Mouse (Mus musculus) olfactory bulb, adult 2 months (tissue): ENCODE measurements around the gene Pom121.

ENCODE experiments used
- CTCF ChIP-seq: fragments of 200-500 bp; IDR thresholded peaks from 2 replicates; pipeline ENCODE4 v1.5.1; 2012; ENCODE audit warnings: low read depth, mild to moderate bottlenecking, low read length, moderate library complexity; ENCODE audit not compliant: insufficient read depth
- POLR2A ChIP-seq: fragments of 200-500 bp; IDR thresholded peaks from 2 replicates; pipeline ENCODE4 v1.6.1; 2012; ENCODE audit warnings: mild to moderate bottlenecking, low read depth, low read length, moderate library complexity; ENCODE audit not compliant: insufficient read depth

DNA sequence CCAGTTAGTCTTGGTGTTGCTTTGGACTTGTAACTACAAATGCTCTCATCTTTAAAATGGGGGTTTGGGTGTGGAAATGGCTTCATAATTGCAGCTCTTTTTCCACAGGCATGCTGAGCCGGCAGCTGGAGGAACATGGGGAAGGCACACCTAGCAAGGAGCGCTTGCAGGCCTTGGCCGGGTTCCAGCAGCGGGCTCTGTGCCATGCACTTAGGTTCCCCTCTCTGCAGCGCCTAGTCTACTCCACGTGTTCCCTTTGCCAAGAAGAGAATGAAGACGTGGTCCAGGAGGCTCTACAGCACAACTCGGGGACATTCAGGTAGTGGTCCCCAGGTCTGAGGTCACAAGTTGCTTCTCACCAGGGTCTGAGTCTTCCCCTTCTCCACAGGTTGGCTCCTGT, 19.2 kb downstream of the Pom121 start:
- TF ChIP-seq POLR2A (no peak), CTCF (no peak)
